Mouse (Mus musculus): ENCODE measurements around the gene Cmbl. TPM values are rescaled to one million over a fixed set of nuclear protein-coding genes. Genes with fewer than 3 reads are reported as not detected.

The Cmbl gene
- total and polyA plus RNA-seq, 2 experiments, result 374 to 434 TPM

- peaks cover 40% of the 10 kb centered on the region for H3K4me1 ChIP-seq (ENCODE audit: control insufficient read depth, insufficient read depth, low read length)
- no peaks in the 10 kb centered on the region for H3K36me3 ChIP-seq (ENCODE audit: control insufficient read depth, insufficient read depth, low read length)
- DNase-seq (ENCODE audit: extremely low read depth, low read depth, low spot score), result no peak
- no peak overlapping the region for H3K9ac ChIP-seq (ENCODE audit: low read depth, low read length)
- TF ChIP-seq CTCF (IDR thresholded peaks at IDR 0.05; ENCODE audit: low read depth, low read length) (no peak), POLR2A (IDR thresholded peaks at IDR 0.05; ENCODE audit: extremely low read depth, insufficient read depth, low read length) (no peak)
- no peak overlapping the region for H3K27ac ChIP-seq (replicated peaks; ENCODE audit: insufficient read depth, low read depth, low read length)
- H3K79me2 ChIP-seq (ENCODE audit: control insufficient read depth, insufficient read depth, low read length), result no peaks in the 10 kb centered on the region; the same call in 1 of the 2 replicates
- H3K27me3 ChIP-seq (ENCODE audit: control insufficient read depth, insufficient read depth, low read length), result no peaks in the 10 kb centered on the region
- no peak overlapping the region for H3K4me3 ChIP-seq (ENCODE audit: insufficient read depth, low read depth, low read length)
- 94% methylated on average over 4 of the region's 7 CpGs for WGBS
These were observed 2.2 kb downstream of the Cmbl start for GRCm38 (mm10) chr15:31567431-31567830.

DNA sequence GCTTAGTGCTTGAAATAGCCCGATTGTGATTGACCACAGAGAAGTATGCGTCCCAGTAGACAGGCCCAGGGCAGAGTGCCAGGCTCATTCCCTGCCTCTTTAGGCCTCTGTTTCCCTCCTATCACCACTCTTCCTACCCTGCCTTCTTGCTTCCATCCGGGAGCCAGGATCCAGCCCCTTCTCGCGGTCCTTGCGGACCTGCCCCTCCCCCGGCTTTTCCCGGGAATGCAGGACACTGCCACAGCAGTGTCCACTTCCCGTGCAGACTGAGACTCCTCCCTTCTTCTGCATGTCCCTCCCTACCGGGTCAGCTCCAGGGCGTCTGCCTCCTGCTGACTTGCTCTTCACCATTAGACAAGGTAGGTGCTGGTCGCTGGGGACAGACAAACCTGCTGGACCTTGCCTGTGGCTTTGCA lies 3.4 kb downstream of the Cmbl start:
- TF ChIP-seq POLR2A (IDR thresholded peaks at IDR 0.05; ENCODE audit: extremely low read depth, insufficient read depth, low read length) (peak; percentile 70; the same call in 1 of the 2 replicates), CTCF (IDR thresholded peaks at IDR 0.05; ENCODE audit: low read depth, low read length) (no peak)
- DNase-seq (ENCODE audit: extremely low read depth, low read depth, low spot score), result peak; percentile 95
- peaks cover 38% of the 10 kb centered on the region for H3K4me1 ChIP-seq (ENCODE audit: control insufficient read depth, insufficient read depth, low read length)

DNA sequence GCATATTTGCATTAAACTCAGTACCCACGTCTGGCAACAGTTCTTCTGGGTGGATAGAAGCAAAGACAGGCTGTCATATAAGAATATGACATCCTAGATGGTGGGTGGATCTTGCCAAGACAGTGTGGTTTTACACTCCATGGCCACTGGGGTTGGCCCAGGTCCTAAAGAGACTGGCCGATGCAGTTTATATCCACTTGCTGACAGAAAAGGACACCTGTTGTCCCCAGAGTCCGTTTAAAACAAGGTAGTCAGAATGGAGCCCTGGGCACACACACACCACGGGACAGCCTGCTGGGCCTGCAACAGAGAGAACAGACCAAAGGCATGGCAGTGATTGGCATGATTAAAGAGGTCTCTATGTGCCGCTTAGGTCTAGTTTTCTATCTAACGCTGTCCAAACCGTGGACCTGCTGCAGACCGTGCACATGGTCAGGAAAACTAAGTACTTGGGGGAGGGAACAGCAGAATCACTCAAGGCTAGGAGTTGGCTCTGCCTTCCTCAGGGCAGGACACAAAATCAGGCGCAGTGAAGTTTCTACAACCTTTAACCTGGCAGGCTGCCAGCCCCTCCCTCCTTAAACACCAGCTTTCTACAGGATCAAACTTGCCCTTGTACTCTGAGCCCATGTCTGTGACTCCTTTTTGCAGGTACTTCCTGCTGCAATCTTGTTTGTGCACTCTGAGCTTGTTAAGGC lies 4.3 kb downstream of the Cmbl start:
- peaks cover 4% of the 10 kb centered on the region; the same call in 1 of the 2 replicates for H3K79me2 ChIP-seq (ENCODE audit: control insufficient read depth, insufficient read depth, low read length)
- H3K4me1 ChIP-seq (ENCODE audit: control insufficient read depth, insufficient read depth, low read length), result peaks cover 34% of the 10 kb centered on the region
- 24% methylated on average over 9 of the region's 9 CpGs for WGBS
- peak overlapping the region; percentile 29 for H3K4me3 ChIP-seq (ENCODE audit: insufficient read depth, low read depth, low read length)
- H3K9ac ChIP-seq (ENCODE audit: low read depth, low read length), result peak overlapping the region; percentile 43
- TF ChIP-seq POLR2A (IDR thresholded peaks at IDR 0.05; ENCODE audit: extremely low read depth, insufficient read depth, low read length), result no peak
- TF ChIP-seq CTCF (IDR thresholded peaks at IDR 0.05; ENCODE audit: low read depth, low read length), result peak; percentile 13; the same call in 1 of the 2 replicates
- peak overlapping the region; percentile 89 for H3K27ac ChIP-seq (replicated peaks; ENCODE audit: insufficient read depth, low read depth, low read length)
- peak; percentile 98 for DNase-seq (ENCODE audit: extremely low read depth, low read depth, low spot score)
- H3K36me3 ChIP-seq (ENCODE audit: control insufficient read depth, insufficient read depth, low read length), result no peaks in the 10 kb centered on the region
- H3K27me3 ChIP-seq (ENCODE audit: control insufficient read depth, insufficient read depth, low read length), result no peaks in the 10 kb centered on the region

More for the DNA sequence above, 3.4 kb downstream of the Cmbl start:
- H3K27me3 ChIP-seq (ENCODE audit: control insufficient read depth, insufficient read depth, low read length), result no peaks in the 10 kb centered on the region
- H3K36me3 ChIP-seq (ENCODE audit: control insufficient read depth, insufficient read depth, low read length), result no peaks in the 10 kb centered on the region
- no peaks in the 10 kb centered on the region; the same call in 1 of the 2 replicates for H3K79me2 ChIP-seq (ENCODE audit: control insufficient read depth, insufficient read depth, low read length)
- H3K27ac ChIP-seq (replicated peaks; ENCODE audit: insufficient read depth, low read depth, low read length), result peak overlapping the region; percentile 89
- peak overlapping the region; percentile 62 for H3K9ac ChIP-seq (ENCODE audit: low read depth, low read length)
- WGBS, result 7% methylated on average over 12 of the region's 12 CpGs
- peak overlapping the region; percentile 42 for H3K4me3 ChIP-seq (ENCODE audit: insufficient read depth, low read depth, low read length)

- Histone ChIP-seq H3K9ac (ENCODE audit: low read depth, low read length) (peak overlapping the region; percentile 43), H3K27ac (replicated peaks; ENCODE audit: insufficient read depth, low read depth, low read length) (peak overlapping the region; percentile 92)
- no peak for TF ChIP-seq CTCF (IDR thresholded peaks at IDR 0.05; ENCODE audit: low read depth, low read length)
- TF ChIP-seq POLR2A (IDR thresholded peaks at IDR 0.05; ENCODE audit: extremely low read depth, insufficient read depth, low read length), result no peak
These were observed 5.8 kb downstream of the Cmbl start for GRCm38 (mm10) chr15:31570959-31571358.

DNA sequence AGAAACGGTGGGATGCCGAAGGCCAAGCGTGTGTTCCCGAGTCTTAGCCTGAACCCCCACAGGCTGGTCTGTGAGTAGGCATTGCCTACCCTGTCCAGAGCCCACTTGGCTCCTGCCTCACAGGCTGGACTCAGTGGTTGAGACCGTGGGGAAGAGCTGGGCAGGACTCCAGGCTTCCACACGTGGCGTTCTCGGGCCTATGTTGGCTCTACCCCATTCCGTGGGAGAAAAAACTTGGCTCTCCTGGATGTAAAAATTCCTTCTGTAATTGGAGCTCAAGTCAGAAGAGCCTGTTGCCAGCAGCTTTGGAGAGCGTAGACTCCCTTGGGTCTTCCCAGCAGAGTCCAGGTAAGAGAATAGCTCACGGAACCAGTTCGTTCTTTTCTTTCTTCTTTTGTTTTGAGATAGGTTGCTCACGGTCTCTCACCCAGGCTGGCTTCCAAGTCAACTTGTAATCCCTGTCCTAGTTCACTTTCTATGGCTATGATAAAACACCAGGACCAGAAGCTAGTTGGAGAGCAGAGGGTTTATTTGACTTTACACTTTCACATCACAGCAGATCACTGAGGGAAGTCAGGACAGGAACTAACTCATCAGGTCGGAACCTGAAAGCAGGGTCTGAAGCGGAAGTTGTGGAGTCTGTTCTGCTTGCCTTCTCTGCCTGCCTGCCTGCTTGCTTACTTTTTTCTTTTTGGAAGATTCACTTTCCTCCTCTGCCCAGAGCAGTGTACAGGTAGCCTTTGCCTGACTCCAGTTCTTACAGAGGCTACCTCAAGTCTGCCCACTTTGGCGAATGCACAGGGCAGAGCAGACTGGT lies 6.9 kb downstream of the Cmbl start:
- Histone ChIP-seq H3K36me3 (ENCODE audit: control insufficient read depth, insufficient read depth, low read length) (no peaks in the 10 kb centered on the region), H3K4me3 (ENCODE audit: insufficient read depth, low read depth, low read length) (peak overlapping the region; percentile 4; the same call in 1 of the 2 replicates), H3K27me3 (ENCODE audit: control insufficient read depth, insufficient read depth, low read length) (no peaks in the 10 kb centered on the region), H3K79me2 (ENCODE audit: control insufficient read depth, insufficient read depth, low read length) (peaks cover 16% of the 10 kb centered on the region; the same call in 1 of the 2 replicates), H3K9ac (ENCODE audit: low read depth, low read length) (peak overlapping the region; percentile 23), H3K4me1 (ENCODE audit: control insufficient read depth, insufficient read depth, low read length) (peaks cover 29% of the 10 kb centered on the region), H3K27ac (replicated peaks; ENCODE audit: insufficient read depth, low read depth, low read length) (peak overlapping the region; percentile 92)
- WGBS, result 46% methylated on average over 16 of the region's 16 CpGs
- TF ChIP-seq POLR2A (IDR thresholded peaks at IDR 0.05; ENCODE audit: extremely low read depth, insufficient read depth, low read length) (no peak), CTCF (IDR thresholded peaks at IDR 0.05; ENCODE audit: low read depth, low read length) (no peak)
- DNase-seq (ENCODE audit: extremely low read depth, low read depth, low spot score), result peak; percentile 79

More at GRCm38 (mm10) chr15:31570959-31571358, 5.8 kb downstream of the Cmbl start:
- 14% methylated on average over 8 of the region's 8 CpGs for WGBS
- Histone ChIP-seq H3K79me2 (ENCODE audit: control insufficient read depth, insufficient read depth, low read length) (peaks cover 12% of the 10 kb centered on the region; the same call in 1 of the 2 replicates), H3K4me1 (ENCODE audit: control insufficient read depth, insufficient read depth, low read length) (peaks cover 25% of the 10 kb centered on the region), H3K4me3 (ENCODE audit: insufficient read depth, low read depth, low read length) (peak overlapping the region; percentile 4; the same call in 1 of the 2 replicates), H3K36me3 (ENCODE audit: control insufficient read depth, insufficient read depth, low read length) (no peaks in the 10 kb centered on the region), H3K27me3 (ENCODE audit: control insufficient read depth, insufficient read depth, low read length) (no peaks in the 10 kb centered on the region)
- DNase-seq (ENCODE audit: extremely low read depth, low read depth, low spot score), result peak; percentile 92
